Mouse (Mus musculus): ENCODE measurements around the gene Dna2.

DNA sequence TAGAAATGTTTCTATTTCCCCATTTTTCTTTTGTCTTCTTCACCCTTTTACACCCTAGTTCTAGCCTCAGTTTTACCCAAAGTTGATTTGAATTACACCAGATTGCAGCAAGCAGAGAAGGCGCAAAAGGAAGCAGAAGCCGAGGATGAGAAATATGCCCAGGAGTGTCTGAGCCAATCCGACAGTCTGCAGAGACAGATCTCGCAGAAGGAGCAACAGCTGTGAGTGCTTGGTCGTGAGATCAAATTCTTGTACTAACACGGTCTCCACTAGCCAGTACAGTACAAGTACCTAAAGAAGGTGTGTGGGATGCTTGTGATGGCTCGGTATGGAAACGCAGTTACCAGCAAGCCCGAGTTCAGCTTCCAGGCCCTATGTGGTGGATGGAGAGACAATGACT is 57.7 kb downstream of the Dna2 start:
- TF ChIP-seq POLR2A (IDR thresholded peaks at IDR 0.05; ENCODE audit: insufficient read length, low read depth), result no peak
- no peak for TF ChIP-seq CEBPB (IDR thresholded peaks at IDR 0.05; ENCODE audit: insufficient read depth, poor library complexity, severe bottlenecking)
- no peak for TF ChIP-seq TCF12 (IDR thresholded peaks at IDR 0.05; ENCODE audit: insufficient read depth, poor library complexity, severe bottlenecking)
- TF ChIP-seq MYOD1 (IDR thresholded peaks at IDR 0.05; ENCODE audit: control insufficient read depth in 1 of 3, insufficient read length in 2 of 3, low read depth in 2 of 3), result no peak
- no peak for TF ChIP-seq MAX (IDR thresholded peaks at IDR 0.05; ENCODE audit: low read depth)
